Mouse (Mus musculus): Measurements from ENCODE around the gene Vsig10. TPM values are rescaled to one million over a fixed set of nuclear protein-coding genes. Genes with fewer than 3 reads are reported as not detected.

Gene Vsig10
- polyA plus RNA-seq (2012; fragmentation: generic; extraction: Trizol): 5.2 TPM
- long read RNA-seq, experiment 1, partial matches to known transcripts: 1 of 5 reads
- long read RNA-seq, experiment 1, other reads (novel, unspliced or antisense): 2 of 5 reads
- long read RNA-seq, experiment 2, partial matches to known transcripts: 1 of 7 reads
- long read RNA-seq, experiment 2, other reads (novel, unspliced or antisense): 6 of 7 reads

DNA sequence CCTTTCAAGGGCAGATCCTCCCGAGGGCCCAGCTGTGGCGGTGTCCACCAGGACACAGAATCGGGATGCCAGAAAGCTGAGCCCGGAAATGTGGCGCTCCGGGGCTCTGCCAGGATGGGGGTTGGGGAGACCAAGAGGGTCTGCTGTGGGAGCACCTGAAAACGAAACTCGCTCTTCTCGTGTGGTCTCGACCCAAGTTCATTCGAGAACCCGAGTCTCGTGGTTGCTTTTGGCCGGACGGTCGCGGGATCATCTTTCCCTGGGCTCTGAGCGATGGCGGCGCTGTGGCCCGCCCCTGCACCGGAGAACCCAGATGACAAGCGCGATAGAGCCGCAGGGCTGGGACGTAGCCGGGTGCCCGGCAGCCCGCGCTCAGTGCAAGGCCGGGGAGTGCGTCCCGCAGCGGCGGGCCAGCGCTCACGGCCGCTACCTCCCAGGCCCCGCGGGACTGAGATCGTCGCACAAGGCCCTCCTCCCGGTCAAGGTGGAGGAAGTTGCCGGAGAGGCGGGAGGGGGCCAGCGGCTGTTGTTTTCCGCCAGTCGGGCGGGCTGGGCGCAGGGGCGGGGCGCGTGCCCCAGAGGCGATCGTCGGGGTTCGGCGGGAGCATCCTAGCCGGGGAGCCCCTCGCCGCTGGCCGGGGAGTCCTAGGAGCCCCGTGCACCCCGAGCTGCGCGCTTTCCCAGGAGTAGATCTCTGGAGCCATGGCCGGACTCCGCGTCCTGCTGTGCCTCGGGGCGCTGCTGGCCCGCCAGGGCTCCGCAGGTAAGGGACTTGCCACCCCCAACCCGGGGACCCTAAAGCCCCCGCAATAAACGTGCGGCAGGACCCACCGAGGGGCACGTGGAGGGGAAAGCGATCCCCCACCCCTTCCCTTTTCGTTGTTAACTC, at the start of gene Vsig10:
Gene Vsig10, plus strand, starts transcription at position 343 of the 889 bp plus-strand sequence.
- no peaks in the 10 kb centered on the region for H3K79me3 ChIP-seq (ENCODE audit: low read depth)
- TF ChIP-seq MYOD1 (IDR thresholded peaks at IDR 0.05; ENCODE audit: control insufficient read depth, insufficient read length, low read depth) (no peak), CEBPB (IDR thresholded peaks at IDR 0.05; ENCODE audit: low read depth) (no peak), FOSL1 (IDR thresholded peaks at IDR 0.05; ENCODE audit: insufficient read depth, low read length, poor library complexity, severe bottlenecking) (no peak), USF1 (IDR thresholded peaks at IDR 0.05; ENCODE audit: low read depth) (no peak), CTCF (IDR thresholded peaks at IDR 0.05; ENCODE audit: control insufficient read depth, insufficient read depth, insufficient read length) (peak; percentile 20), MYOG (IDR thresholded peaks at IDR 0.05; ENCODE audit: control insufficient read depth, extremely low read depth, insufficient read length) (no peak), MAX (IDR thresholded peaks at IDR 0.05) (no peak)
- peak within 1 kb of the TSS; percentile 69 for H3ac ChIP-seq (ENCODE audit: control insufficient read depth, insufficient read length, low read depth)
- H3K27me3 ChIP-seq (ENCODE audit: control insufficient read depth, insufficient read depth, insufficient read length): no peaks in the 10 kb centered on the region
- no peaks in the 10 kb centered on the region for H3K36me3 ChIP-seq (ENCODE audit: control insufficient read depth, insufficient read depth)
- peak within 1 kb of the TSS; percentile 50 for H3K4me3 ChIP-seq (ENCODE audit: insufficient read depth, poor library complexity, severe bottlenecking)
- no peaks in the 10 kb centered on the region for H3K79me2 ChIP-seq (ENCODE audit: control insufficient read depth, insufficient read depth)

GRCm38 (mm10) chr5:117269395-117269794, 49.5 kb upstream of the Vsig10 start:
- no peak overlapping the region for H3K4me3 ChIP-seq (ENCODE audit: insufficient read depth, poor library complexity, severe bottlenecking)
- no peaks in the 10 kb centered on the region for H3K27me3 ChIP-seq (ENCODE audit: control insufficient read depth, insufficient read depth, insufficient read length)
- H3ac ChIP-seq (ENCODE audit: control insufficient read depth, insufficient read length, low read depth): no peak overlapping the region
- H3K36me3 ChIP-seq (ENCODE audit: control insufficient read depth, insufficient read depth): no peaks in the 10 kb centered on the region
- H3K79me3 ChIP-seq (ENCODE audit: low read depth): no peaks in the 10 kb centered on the region
- no peaks in the 10 kb centered on the region for H3K79me2 ChIP-seq (ENCODE audit: control insufficient read depth, insufficient read depth)
- TF ChIP-seq MYOD1 (IDR thresholded peaks at IDR 0.05; ENCODE audit: control insufficient read depth, insufficient read length, low read depth): no peak

DNA sequence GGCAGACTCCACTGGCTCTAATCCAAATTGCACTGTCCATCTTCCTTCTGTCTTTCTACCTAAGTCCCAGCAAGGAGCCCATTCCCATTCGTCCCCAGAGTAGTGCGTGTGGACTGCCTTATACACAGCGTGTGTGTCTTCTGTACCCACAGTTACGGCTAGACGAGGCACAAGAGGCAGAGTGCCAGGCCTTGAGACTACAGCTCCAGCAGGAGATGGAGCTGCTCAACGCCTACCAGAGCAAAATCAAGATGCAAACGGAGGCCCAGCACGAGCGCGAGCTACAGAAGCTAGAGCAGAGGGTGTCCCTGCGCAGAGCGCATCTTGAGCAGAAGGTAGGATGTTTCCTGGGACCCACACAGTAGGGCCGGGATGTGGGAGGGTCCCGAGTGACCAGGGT, 46.9 kb upstream of the Vsig10 start:
- no peaks in the 10 kb centered on the region for H3K79me3 ChIP-seq (ENCODE audit: low read depth)
- no peak overlapping the region for H3K4me3 ChIP-seq (ENCODE audit: insufficient read depth, poor library complexity, severe bottlenecking)
- no peaks in the 10 kb centered on the region for H3K27me3 ChIP-seq (ENCODE audit: control insufficient read depth, insufficient read depth, insufficient read length)
- H3K36me3 ChIP-seq (ENCODE audit: control insufficient read depth, insufficient read depth): no peaks in the 10 kb centered on the region
- no peak for TF ChIP-seq CEBPB (IDR thresholded peaks at IDR 0.05; ENCODE audit: low read depth)
- TF ChIP-seq CTCF (IDR thresholded peaks at IDR 0.05; ENCODE audit: control insufficient read depth, insufficient read depth, insufficient read length): no peak
- TF ChIP-seq MYOG (IDR thresholded peaks at IDR 0.05; ENCODE audit: control insufficient read depth, extremely low read depth, insufficient read length): no peak
- TF ChIP-seq MYOD1 (IDR thresholded peaks at IDR 0.05; ENCODE audit: control insufficient read depth, insufficient read length, low read depth): no peak
- TF ChIP-seq FOSL1 (IDR thresholded peaks at IDR 0.05; ENCODE audit: insufficient read depth, low read length, poor library complexity, severe bottlenecking): no peak
- TF ChIP-seq MAX (IDR thresholded peaks at IDR 0.05): no peak
- TF ChIP-seq USF1 (IDR thresholded peaks at IDR 0.05; ENCODE audit: low read depth): no peak
- no peaks in the 10 kb centered on the region for H3K79me2 ChIP-seq (ENCODE audit: control insufficient read depth, insufficient read depth)
- no peak overlapping the region for H3ac ChIP-seq (ENCODE audit: control insufficient read depth, insufficient read length, low read depth)

GRCm38 (mm10) chr5:117274817-117275216, 44.1 kb upstream of the Vsig10 start:
- Histone ChIP-seq H3K79me2 (ENCODE audit: control insufficient read depth, insufficient read depth) (no peaks in the 10 kb centered on the region), H3ac (ENCODE audit: control insufficient read depth, insufficient read length, low read depth) (no peak overlapping the region), H3K4me3 (ENCODE audit: insufficient read depth, poor library complexity, severe bottlenecking) (no peak overlapping the region), H3K36me3 (ENCODE audit: control insufficient read depth, insufficient read depth) (no peaks in the 10 kb centered on the region), H3K79me3 (ENCODE audit: low read depth) (no peaks in the 10 kb centered on the region), H3K27me3 (ENCODE audit: control insufficient read depth, insufficient read depth, insufficient read length) (no peaks in the 10 kb centered on the region)
- no peak for TF ChIP-seq MYOG (IDR thresholded peaks at IDR 0.05; ENCODE audit: control insufficient read depth, extremely low read depth, insufficient read length)
- TF ChIP-seq CTCF (IDR thresholded peaks at IDR 0.05; ENCODE audit: control insufficient read depth, insufficient read depth, insufficient read length): no peak
- TF ChIP-seq USF1 (IDR thresholded peaks at IDR 0.05; ENCODE audit: low read depth): no peak
- no peak for TF ChIP-seq MAX (IDR thresholded peaks at IDR 0.05)
- no peak for TF ChIP-seq CEBPB (IDR thresholded peaks at IDR 0.05; ENCODE audit: low read depth)
- no peak for TF ChIP-seq FOSL1 (IDR thresholded peaks at IDR 0.05; ENCODE audit: insufficient read depth, low read length, poor library complexity, severe bottlenecking)
- TF ChIP-seq MYOD1 (IDR thresholded peaks at IDR 0.05; ENCODE audit: control insufficient read depth, insufficient read length, low read depth): no peak

- H3K79me2 ChIP-seq (ENCODE audit: control insufficient read depth, insufficient read depth): no peaks in the 10 kb centered on the region
- TF ChIP-seq MYOG (IDR thresholded peaks at IDR 0.05; ENCODE audit: control insufficient read depth, extremely low read depth, insufficient read length) (no peak), CEBPB (IDR thresholded peaks at IDR 0.05; ENCODE audit: low read depth) (no peak), CTCF (IDR thresholded peaks at IDR 0.05; ENCODE audit: control insufficient read depth, insufficient read depth, insufficient read length) (no peak), FOSL1 (IDR thresholded peaks at IDR 0.05; ENCODE audit: insufficient read depth, low read length, poor library complexity, severe bottlenecking) (no peak), MAX (IDR thresholded peaks at IDR 0.05) (no peak), USF1 (IDR thresholded peaks at IDR 0.05; ENCODE audit: low read depth) (no peak), MYOD1 (IDR thresholded peaks at IDR 0.05; ENCODE audit: control insufficient read depth, insufficient read length, low read depth) (no peak)
- peaks cover 14% of the 10 kb centered on the region for H3K36me3 ChIP-seq (ENCODE audit: control insufficient read depth, insufficient read depth)
- no peak overlapping the region for H3ac ChIP-seq (ENCODE audit: control insufficient read depth, insufficient read length, low read depth)
- no peak overlapping the region for H3K4me3 ChIP-seq (ENCODE audit: insufficient read depth, poor library complexity, severe bottlenecking)
- H3K27me3 ChIP-seq (ENCODE audit: control insufficient read depth, insufficient read depth, insufficient read length): no peaks in the 10 kb centered on the region
- H3K79me3 ChIP-seq (ENCODE audit: low read depth): no peaks in the 10 kb centered on the region
These were observed 41.1 kb upstream of the Vsig10 start for GRCm38 (mm10) chr5:117277784-117278183.
